Mouse (Mus musculus) liver, embryonic 12.5 days (tissue): ENCODE data around the gene Tubg2. TPM values are rescaled to one million over a fixed set of nuclear protein-coding genes. Genes with fewer than 3 reads are reported as not detected.

Source experiments
- ATAC-seq: fragments of 200-750 bp; cut with Nextera tagmentation; 2 replicates; pipeline ENCODE4 v1.8.0; 2017; ENCODE audit warnings: moderate number of reproducible peaks, mild to moderate bottlenecking, moderate library complexity
- H3K27ac ChIP-seq: fragments of 300-500 bp; sonication (generic); 2 replicates; pipeline ENCODE4 v1.5.1; 2016; ENCODE audit warnings: mild to moderate bottlenecking
- H3K27me3 ChIP-seq: fragments of 300-500 bp; sonication (generic); replicated peaks from 2 replicates; pipeline ENCODE4 v1.6.1; 2016; ENCODE audit warnings: mild to moderate bottlenecking, moderate library complexity
- H3K36me3 ChIP-seq: fragments of 300-500 bp; sonication (generic); 2 replicates; pipeline ENCODE4 v1.6.1; 2016; ENCODE audit warnings: mild to moderate bottlenecking, moderate library complexity
- H3K4me1 ChIP-seq: fragments of 300-500 bp; sonication (generic); 2 replicates; pipeline ENCODE4 v1.6.1; 2016
- H3K4me2 ChIP-seq: fragments of 300-500 bp; sonication (generic); 2 replicates; pipeline ENCODE4 v1.6.1; 2016; ENCODE audit warnings: mild to moderate bottlenecking, moderate library complexity
- H3K4me3 ChIP-seq: fragments of 300-500 bp; sonication (generic); 2 replicates; pipeline ENCODE4 v1.5.1; 2016; ENCODE audit warnings: mild to moderate bottlenecking, moderate library complexity
- H3K9ac ChIP-seq: fragments of 300-500 bp; sonication (generic); 2 replicates; pipeline ENCODE4 v1.6.1; 2016; ENCODE audit warnings: mild to moderate bottlenecking, moderate library complexity
- H3K9me3 ChIP-seq: fragments of 300-500 bp; sonication (generic); replicated peaks from 2 replicates; pipeline ENCODE4 v1.6.1; 2016; ENCODE audit warnings: mild to moderate bottlenecking, moderate library complexity
- WGBS: fragments of 180-500 bp; shearing (Covaris S2); methylation state at CpG from one replicate; pipeline ENCODE4 v1.1.7; 2016; ENCODE audit not compliant: insufficient replicate concordance; 5-methylcytosine and 5-hydroxymethylcytosine counted together
- microRNA-seq: library from miRNA; unstranded; fragments of <30 nt; microRNA quantifications from one replicate; pipeline ENCODE4, GENCODE M21; 2017
- polyA plus RNA-seq: library from polyadenylated mRNA; unstranded; fragments of >200 nt; fragmentation: Nextera tagmentation; extraction: Ambion mirVana; gene quantifications from 2 replicates; pipeline ENCODE4 v1.2.1, GENCODE M21; 2016

The Tubg2 gene
- polyA plus RNA-seq, 1 experiment from 2014 or later, result 0.57 TPM

DNA sequence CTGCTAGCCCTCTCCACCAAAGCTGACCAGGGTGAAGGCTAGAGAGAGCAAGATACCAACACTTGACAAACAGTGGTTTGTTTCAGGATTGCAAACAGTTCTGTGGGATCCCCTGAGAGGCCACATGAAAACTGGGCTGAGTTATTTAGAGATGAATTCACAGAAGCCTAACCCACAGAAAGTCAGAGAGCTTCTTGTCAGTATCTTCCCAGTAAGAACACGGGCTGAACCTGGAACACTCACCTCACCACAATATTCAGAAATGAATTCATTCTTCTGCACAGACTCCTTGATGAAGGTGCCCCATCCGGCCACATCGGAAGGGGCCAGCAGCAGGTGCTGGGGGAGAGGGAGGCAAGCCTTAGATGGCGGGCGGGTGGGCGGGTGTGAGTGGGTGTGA lies 38.9 kb downstream of the Tubg2 start:
- Histone ChIP-seq H3K27me3 (no peaks in the 10 kb centered on the region), H3K4me1 (peaks cover 33% of the 10 kb centered on the region), H3K4me3 (no peak overlapping the region), H3K4me2 (no peak overlapping the region), H3K9ac (no peak overlapping the region), H3K9me3 (no peaks in the 10 kb centered on the region), H3K27ac (no peak overlapping the region), H3K36me3 (peaks cover 52% of the 10 kb centered on the region)
- WGBS, result 79% methylated on average over 6 of the region's 6 CpGs
- ATAC-seq, result no peak

DNA sequence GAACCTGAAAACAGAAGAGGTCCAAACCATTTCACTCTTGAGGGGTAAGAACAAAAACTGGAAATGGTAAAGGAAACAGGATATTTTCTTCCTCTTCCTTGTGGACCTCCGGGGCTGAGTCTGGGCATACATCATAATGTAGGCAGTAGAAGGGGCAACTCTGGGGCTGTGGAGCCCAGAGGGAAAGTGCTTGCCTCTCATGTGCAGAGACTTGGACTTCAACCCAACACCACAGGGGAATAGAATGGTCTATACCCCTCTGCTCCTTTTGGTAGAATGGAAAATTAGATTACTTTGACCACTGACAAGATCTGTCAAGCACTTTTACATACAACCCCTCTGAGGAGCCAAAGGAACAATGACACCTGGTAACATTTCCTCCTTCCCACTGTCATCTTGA lies 39.4 kb downstream of the Tubg2 start:
- no peak overlapping the region for H3K27ac ChIP-seq
- no peaks in the 10 kb centered on the region for H3K9me3 ChIP-seq
- no peaks in the 10 kb centered on the region for H3K27me3 ChIP-seq
- no peak for ATAC-seq
- WGBS, result 25% methylated on average over 1 of the region's 1 CpGs
- H3K36me3 ChIP-seq, result peaks cover 56% of the 10 kb centered on the region
- H3K4me1 ChIP-seq, result peaks cover 33% of the 10 kb centered on the region
- no peak overlapping the region for H3K9ac ChIP-seq
- H3K4me2 ChIP-seq, result no peak overlapping the region
- no peak overlapping the region for H3K4me3 ChIP-seq

DNA sequence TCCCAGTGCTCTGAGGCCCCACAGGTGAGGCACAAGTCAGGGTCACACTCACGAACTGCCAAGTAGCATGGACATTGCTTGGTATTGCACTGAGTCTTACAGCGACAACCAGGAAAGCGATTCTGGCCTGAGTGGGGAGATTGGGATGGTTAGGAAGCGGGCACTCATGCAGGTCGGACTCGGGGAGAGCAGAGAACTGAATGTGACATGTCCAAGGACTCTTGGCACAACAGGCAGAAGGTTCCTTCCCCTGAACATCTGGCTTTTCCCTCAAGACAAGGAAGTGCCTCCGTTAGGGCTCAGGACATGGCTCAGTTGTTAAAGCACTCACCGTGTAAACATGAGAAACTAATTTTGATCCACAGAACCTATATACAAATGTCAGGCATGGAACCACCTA lies 39.9 kb downstream of the Tubg2 start:
- Histone ChIP-seq H3K9ac (no peak overlapping the region), H3K4me2 (no peak overlapping the region), H3K36me3 (peaks cover 60% of the 10 kb centered on the region), H3K9me3 (no peaks in the 10 kb centered on the region), H3K4me3 (no peak overlapping the region), H3K4me1 (peaks cover 31% of the 10 kb centered on the region), H3K27me3 (no peaks in the 10 kb centered on the region), H3K27ac (no peak overlapping the region)
- WGBS, result 83% methylated on average over 8 of the region's 8 CpGs
- ATAC-seq, result no peak

GRCm38 (mm10) chr11:101196175-101196574 lies 40.5 kb downstream of the Tubg2 start:
- H3K36me3 ChIP-seq, result peaks cover 65% of the 10 kb centered on the region
- no peak overlapping the region for H3K27ac ChIP-seq
- no peak overlapping the region for H3K4me2 ChIP-seq
- H3K27me3 ChIP-seq, result no peaks in the 10 kb centered on the region
- no peak for ATAC-seq
- H3K4me1 ChIP-seq, result peaks cover 31% of the 10 kb centered on the region
- H3K9me3 ChIP-seq, result no peaks in the 10 kb centered on the region
- H3K9ac ChIP-seq, result no peak overlapping the region
- no peak overlapping the region for H3K4me3 ChIP-seq
- WGBS, result 76% methylated on average over 8 of the region's 8 CpGs

DNA sequence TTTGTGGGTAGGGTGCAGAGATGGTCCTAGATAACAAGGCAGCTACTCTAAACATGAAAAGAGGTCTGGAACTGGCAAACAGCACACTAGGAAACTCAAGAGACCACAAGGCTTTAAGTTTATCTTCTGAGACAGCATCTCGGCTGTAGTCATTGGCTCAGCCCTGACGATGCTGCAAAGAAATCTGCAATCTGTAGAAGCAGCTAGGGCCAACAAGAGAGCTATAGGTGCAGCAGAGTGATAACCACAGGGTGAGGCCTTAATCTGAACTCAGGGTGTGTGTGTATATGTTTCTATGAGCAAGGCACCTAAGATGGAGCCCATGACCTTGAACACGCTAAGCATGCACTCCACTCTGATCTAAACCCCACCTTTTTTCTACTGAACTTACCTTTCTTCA lies 43.8 kb downstream of the Tubg2 start:
- H3K9me3 ChIP-seq, result no peaks in the 10 kb centered on the region
- no peak overlapping the region; the same call in 1 of the 2 replicates for H3K9ac ChIP-seq
- peak overlapping the region; percentile 19 for H3K4me2 ChIP-seq
- no peak overlapping the region for H3K4me3 ChIP-seq
- peak; percentile 88 for ATAC-seq
- peaks cover 67% of the 10 kb centered on the region for H3K36me3 ChIP-seq
- H3K27me3 ChIP-seq, result no peaks in the 10 kb centered on the region
- WGBS, result 48% methylated on average over 3 of the region's 3 CpGs
- 0 out of 2 replicates have a peak overlapping the region, but pooled peaks have one; percentile 11 for H3K27ac ChIP-seq
- H3K4me1 ChIP-seq, result peaks cover 22% of the 10 kb centered on the region

- peaks cover 22% of the 10 kb centered on the region for H3K4me1 ChIP-seq
- no peaks in the 10 kb centered on the region for H3K27me3 ChIP-seq
- H3K9me3 ChIP-seq, result no peaks in the 10 kb centered on the region
- H3K4me3 ChIP-seq, result no peak overlapping the region
- H3K4me2 ChIP-seq, result no peak overlapping the region
- H3K27ac ChIP-seq, result 0 out of 2 replicates have a peak overlapping the region, but pooled peaks have one; percentile 23
- ATAC-seq, result no peak
- peaks cover 73% of the 10 kb centered on the region for H3K36me3 ChIP-seq
- WGBS, result 38% methylated on average over 7 of the region's 7 CpGs
- H3K9ac ChIP-seq, result no peak overlapping the region
Observed at GRCm38 (mm10) chr11:101200986-101201385, 45.3 kb downstream of the Tubg2 start.

Small RNA genes within 50 kb of the gene (microRNA-seq; reads per million reads assigned to microRNA genes)
- gene Gm27626, result not detected

Other genes starting within 250 kb of the Tubg2 start
- 37.3 and 40.1 TPM in 2 replicates for gene Stat3, start 216.4 kb upstream of the Tubg2 start, polyA plus RNA-seq
- gene Cavin1, start 185.0 kb upstream of the Tubg2 start, polyA plus RNA-seq, result 28.9 and 30.0 TPM in 2 replicates
- 56.5 and 57.6 TPM in 2 replicates for gene Atp6v0a1, start 146.5 kb upstream of the Tubg2 start, polyA plus RNA-seq
- 6.3 and 7.0 TPM in 2 replicates for gene Naglu, start 85.9 kb upstream of the Tubg2 start, polyA plus RNA-seq
- 0.08 TPM in 1 of 2 replicates, not detected in the other for gene Hsd17b1, start 77.5 kb upstream of the Tubg2 start, polyA plus RNA-seq
- gene Coasy, start 73.3 kb upstream of the Tubg2 start, polyA plus RNA-seq, result 26.4 and 28.5 TPM in 2 replicates
- gene Mlx, start 68.6 kb upstream of the Tubg2 start, polyA plus RNA-seq, result 34.9 and 35.7 TPM in 2 replicates
- gene Psmc3ip, start 60.5 kb upstream of the Tubg2 start, polyA plus RNA-seq, result 28.2 and 28.3 TPM in 2 replicates
- 12.7 and 13.0 TPM in 2 replicates for gene Retreg3, start 36.0 kb upstream of the Tubg2 start, polyA plus RNA-seq
- 55.2 and 59.6 TPM in 2 replicates for gene Tubg1, start 36.0 kb upstream of the Tubg2 start, polyA plus RNA-seq
- 0.17 and 0.26 TPM in 2 replicates for gene Cntnap1, start 14.6 kb downstream of the Tubg2 start, polyA plus RNA-seq
- 2.7 and 2.8 TPM in 2 replicates for gene Plekhh3, start 15.4 kb downstream of the Tubg2 start, polyA plus RNA-seq
- gene Ccr10, start 19.5 kb downstream of the Tubg2 start, polyA plus RNA-seq, result 0.07 TPM in 1 of 2 replicates, not detected in the other
- gene Ezh1, start 70.6 kb downstream of the Tubg2 start, polyA plus RNA-seq, result 9.8 and 10.3 TPM in 2 replicates
- gene Ramp2, start 90.1 kb downstream of the Tubg2 start, polyA plus RNA-seq, result 32.6 and 33.5 TPM in 2 replicates
- 106 TPM in 2 replicates for gene Vps25, start 97.8 kb downstream of the Tubg2 start, polyA plus RNA-seq
- gene Wnk4, start 104.7 kb downstream of the Tubg2 start, polyA plus RNA-seq, result 11.3 and 12.3 TPM in 2 replicates
- 0.74 and 1.3 TPM in 2 replicates for gene Cntd1, start 123.1 kb downstream of the Tubg2 start, polyA plus RNA-seq
- 144 and 150 TPM in 2 replicates for gene Coa3, start 123.2 kb downstream of the Tubg2 start, polyA plus RNA-seq
- 115 and 119 TPM in 2 replicates for gene Becn1, start 146.4 kb downstream of the Tubg2 start, polyA plus RNA-seq
- gene Psme3, start 160.3 kb downstream of the Tubg2 start, polyA plus RNA-seq, result 263 and 273 TPM in 2 replicates
- 2.2 TPM in 2 replicates for gene Aoc2, start 169.2 kb downstream of the Tubg2 start, polyA plus RNA-seq
- gene Aoc3, start 174.7 kb downstream of the Tubg2 start, polyA plus RNA-seq, result 0.05 and 0.06 TPM in 2 replicates
- not detected in 2 replicates for gene G6pc, start 211.7 kb downstream of the Tubg2 start, polyA plus RNA-seq